Mouse (Mus musculus) embryonic facial prominence, embryonic 10.5 days (tissue): ENCODE measurements around the gene Ppid. TPM values are rescaled to one million over a fixed set of nuclear protein-coding genes. Genes with fewer than 3 reads are reported as not detected.

Source experiments
- DNase-seq: peaks from one replicate; pipeline ENCODE4 v3.0.0-alpha.2; 2017; ENCODE audit warnings: low spot score
- H3K27ac ChIP-seq: fragments of 300-500 bp; sonication (generic); replicated peaks from 2 replicates; pipeline ENCODE4 v1.5.1; 2016; ENCODE audit warnings: mild to moderate bottlenecking
- H3K27me3 ChIP-seq: fragments of 300-500 bp; sonication (generic); replicated peaks from 2 replicates; pipeline ENCODE4 v1.6.1; 2016; ENCODE audit warnings: low read depth, mild to moderate bottlenecking; ENCODE audit not compliant: poor library complexity, severe bottlenecking
- H3K36me3 ChIP-seq: fragments of 300-500 bp; sonication (generic); replicated peaks from 2 replicates; pipeline ENCODE4 v1.6.1; 2016; ENCODE audit warnings: mild to moderate bottlenecking, moderate library complexity
- H3K4me1 ChIP-seq: fragments of 300-500 bp; sonication (generic); 2 replicates; pipeline ENCODE4 v1.6.1; 2016
- H3K4me3 ChIP-seq: fragments of 300-500 bp; sonication (generic); 2 replicates; pipeline ENCODE4 v1.5.1; 2016; ENCODE audit warnings: mild to moderate bottlenecking, moderate library complexity
- H3K9me3 ChIP-seq: fragments of 300-500 bp; sonication (generic); 2 replicates; pipeline ENCODE4 v1.6.1; 2016; ENCODE audit warnings: mild to moderate bottlenecking
- WGBS: fragments of 180-500 bp; shearing (Covaris S2); methylation state at CpG from one replicate; pipeline ENCODE4 v1.1.7; 2016; 5-methylcytosine and 5-hydroxymethylcytosine counted together
- polyA plus RNA-seq: library from polyadenylated mRNA; unstranded; fragments of >200 nt; fragmentation: Nextera tagmentation; extraction: Ambion mirVana; gene quantifications from 2 replicates; pipeline ENCODE4 v1.2.1, GENCODE M21; 2016

Ppid gene
- polyA plus RNA-seq = 228 and 238 TPM in 2 replicates

DNA sequence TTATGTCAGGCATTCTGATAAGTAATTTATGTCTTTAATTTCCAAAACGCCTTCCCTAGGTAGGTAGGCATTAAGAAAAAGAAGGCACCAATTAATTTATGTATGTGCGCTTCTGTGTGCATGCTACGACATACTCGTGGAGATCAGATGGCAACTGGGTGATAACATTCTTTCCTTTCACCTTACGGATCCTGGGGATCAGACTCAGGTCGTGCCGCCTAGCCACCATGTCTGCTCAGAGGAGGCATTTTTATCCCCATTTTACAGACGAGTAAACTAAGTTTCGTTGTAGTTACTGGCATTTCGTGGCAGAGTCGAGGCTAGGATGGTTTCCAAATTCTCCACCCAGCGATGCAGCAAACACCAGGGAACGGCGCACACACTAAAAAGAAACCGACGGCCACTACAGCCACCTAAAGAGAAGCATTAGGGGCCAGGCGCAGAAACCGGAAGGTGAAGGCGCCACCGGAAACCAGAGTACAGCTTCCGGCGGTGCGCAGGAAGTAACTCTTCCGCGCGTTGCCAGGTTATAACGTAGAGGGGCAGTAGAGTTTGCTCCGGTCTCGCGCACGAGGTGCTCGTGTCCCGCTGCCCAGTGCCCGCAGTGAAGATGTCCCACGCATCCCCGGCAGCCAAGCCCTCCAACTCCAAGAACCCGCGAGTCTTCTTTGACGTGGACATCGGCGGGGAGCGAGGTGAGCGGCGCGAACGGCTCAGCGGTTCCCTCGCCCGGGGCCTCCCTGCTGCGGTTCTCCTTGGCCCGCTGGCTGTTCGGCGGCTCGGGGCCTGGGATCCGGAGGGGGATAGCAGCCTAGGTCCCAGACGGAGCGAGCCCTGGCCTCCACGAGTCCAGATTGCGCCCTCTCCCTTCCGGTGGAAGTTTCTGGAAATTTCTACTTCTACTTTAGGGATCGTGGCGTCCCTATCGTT lies at the start of gene Ppid:
Gene Ppid (plus strand): TSS at position 480 of the 930 bp plus-strand sequence.
- H3K9me3 ChIP-seq = no peaks in the 10 kb centered on the region
- H3K36me3 ChIP-seq = peaks cover 31% of the 10 kb centered on the region
- H3K27ac ChIP-seq = peak within 1 kb of the TSS; percentile 96
- no peaks in the 10 kb centered on the region for H3K27me3 ChIP-seq
- peak within 1 kb of the TSS; percentile 94 for H3K4me3 ChIP-seq
- 2% methylated on average over 63 of the region's 63 CpGs for WGBS
- peaks cover 11% of the 10 kb centered on the region for H3K4me1 ChIP-seq
- DNase-seq = peak; percentile 88

- H3K4me3 ChIP-seq = no peak overlapping the region
- no peak overlapping the region for H3K27ac ChIP-seq
- no peaks in the 10 kb centered on the region for H3K9me3 ChIP-seq
- DNase-seq = no peak
- peaks cover 5% of the 10 kb centered on the region; the same call in 1 of the 2 replicates for H3K36me3 ChIP-seq
- peaks cover 4% of the 10 kb centered on the region for H3K4me1 ChIP-seq
- H3K27me3 ChIP-seq = no peaks in the 10 kb centered on the region
- 36% methylated on average over 6 of the region's 6 CpGs for WGBS
Observed at GRCm38 (mm10) chr3:79542585-79542984, 48.6 kb upstream of the Ppid start.

DNA sequence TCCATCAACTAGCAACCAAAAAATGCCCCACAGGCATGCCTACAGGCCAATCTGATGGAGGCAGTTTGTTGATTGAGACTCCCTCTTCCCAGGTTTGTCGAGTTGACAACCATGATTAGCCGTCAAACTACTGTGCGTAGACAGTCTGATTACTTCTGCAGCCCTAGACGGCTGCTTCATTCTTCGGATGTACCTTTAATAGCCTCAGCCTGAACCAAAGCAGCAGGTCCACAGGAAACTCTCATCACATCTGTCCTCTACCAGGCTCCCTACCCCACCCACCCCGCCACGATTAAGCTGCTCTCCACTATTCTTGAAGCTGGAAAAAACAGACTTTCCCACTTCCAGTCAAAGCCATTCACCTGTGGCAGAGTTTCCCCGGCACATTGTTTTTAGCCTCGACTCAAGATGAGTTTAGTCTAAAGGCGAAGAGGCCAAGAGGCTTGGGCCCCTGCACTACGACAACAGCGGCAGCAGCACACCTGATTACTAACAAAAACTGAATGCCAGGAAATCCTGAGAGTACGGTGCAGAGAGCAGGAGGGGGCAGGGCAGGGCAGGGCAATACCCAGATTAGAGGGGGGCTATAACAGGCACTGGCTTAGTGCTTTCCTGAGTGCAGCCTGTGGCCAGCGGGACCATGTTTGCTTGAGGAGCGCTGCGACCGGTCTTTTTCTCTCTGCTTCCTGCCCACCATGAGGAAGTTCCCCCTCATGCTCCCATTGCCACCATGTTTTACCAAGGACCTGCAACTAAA lies 42.3 kb upstream of the Ppid start:
- no peaks in the 10 kb centered on the region for H3K9me3 ChIP-seq
- H3K36me3 ChIP-seq = peaks cover 4% of the 10 kb centered on the region; the same call in 1 of the 2 replicates
- WGBS = 83% methylated on average over 17 of the region's 17 CpGs
- H3K4me3 ChIP-seq = no peak overlapping the region
- no peak for DNase-seq
- H3K27ac ChIP-seq = no peak overlapping the region
- no peaks in the 10 kb centered on the region for H3K27me3 ChIP-seq
- H3K4me1 ChIP-seq = peaks cover 4% of the 10 kb centered on the region; the same call in 1 of the 2 replicates

GRCm38 (mm10) chr3:79549751-79550393 lies 41.3 kb upstream of the Ppid start:
- Histone ChIP-seq H3K27me3 (no peaks in the 10 kb centered on the region), H3K36me3 (peaks cover 3% of the 10 kb centered on the region; the same call in 1 of the 2 replicates), H3K4me3 (no peak overlapping the region), H3K27ac (no peak overlapping the region), H3K9me3 (no peaks in the 10 kb centered on the region), H3K4me1 (peaks cover 4% of the 10 kb centered on the region; the same call in 1 of the 2 replicates)
- 96% methylated on average over 8 of the region's 8 CpGs for WGBS
- DNase-seq = no peak

DNA sequence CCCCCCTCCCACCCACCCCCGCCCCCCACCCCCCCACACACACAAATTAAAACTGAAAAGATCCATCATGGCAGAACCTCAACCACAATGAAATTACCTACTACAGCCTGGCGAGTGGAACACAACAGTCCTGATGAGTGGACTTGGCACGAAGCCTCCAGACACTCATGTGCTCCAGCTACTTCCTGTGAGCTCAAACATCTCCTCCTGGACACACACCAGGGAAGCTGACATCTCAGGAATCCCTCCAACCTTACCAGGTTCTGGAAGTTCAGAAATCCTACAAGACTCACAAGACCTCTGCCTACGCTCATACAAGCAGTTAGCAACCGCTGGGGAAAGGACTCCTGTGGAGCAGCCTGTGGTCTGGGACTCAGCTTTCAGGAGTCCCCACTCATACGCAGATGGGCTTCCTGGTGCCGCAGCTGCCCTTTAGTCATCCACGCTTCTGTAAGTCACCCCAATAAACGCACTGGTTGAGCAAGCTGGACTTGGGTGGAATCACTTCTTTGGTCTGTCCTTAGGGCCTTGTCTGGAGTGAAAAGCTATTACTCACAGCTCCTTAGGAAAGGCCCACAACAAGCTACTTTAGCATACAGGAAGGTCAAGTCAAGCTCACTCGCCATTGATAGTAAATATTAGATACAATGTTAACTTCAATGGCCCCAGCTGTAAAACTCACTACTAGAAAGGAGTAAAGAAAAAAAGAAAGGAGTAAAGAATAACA lies 39.2 kb upstream of the Ppid start:
- peaks cover 4% of the 10 kb centered on the region; the same call in 1 of the 2 replicates for H3K4me1 ChIP-seq
- H3K4me3 ChIP-seq = no peak overlapping the region
- H3K9me3 ChIP-seq = no peaks in the 10 kb centered on the region
- 88% methylated on average over 10 of the region's 10 CpGs for WGBS
- no peaks in the 10 kb centered on the region for H3K27me3 ChIP-seq
- no peak for DNase-seq
- 0 out of 2 replicates have a peak, but pooled peaks cover 3% of the 10 kb centered on the region for H3K36me3 ChIP-seq
- H3K27ac ChIP-seq = no peak overlapping the region

DNA sequence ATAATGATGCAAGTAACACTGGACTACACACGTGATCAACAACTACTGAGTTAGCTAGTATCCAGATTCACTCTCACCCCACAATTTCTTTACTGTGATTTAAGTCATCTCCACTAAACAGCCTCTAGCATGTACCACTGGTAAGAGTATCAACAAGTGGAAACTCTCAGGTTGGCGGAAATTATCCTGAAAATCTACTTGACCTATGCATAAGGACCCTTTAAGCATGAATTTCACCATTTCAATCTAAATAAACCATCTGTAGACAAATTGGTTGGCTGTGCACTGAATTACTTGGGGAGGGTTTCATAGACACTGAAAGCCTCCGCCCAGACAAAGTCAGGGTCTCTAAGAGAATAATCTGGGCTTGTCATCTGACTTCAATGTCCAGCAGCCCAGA lies 37.4 kb upstream of the Ppid start:
- H3K27me3 ChIP-seq = no peaks in the 10 kb centered on the region
- peaks cover 4% of the 10 kb centered on the region; the same call in 1 of the 2 replicates for H3K4me1 ChIP-seq
- WGBS = 92% methylated on average over 3 of the region's 3 CpGs
- 0 out of 2 replicates have a peak, but pooled peaks cover 3% of the 10 kb centered on the region for H3K36me3 ChIP-seq
- H3K27ac ChIP-seq = no peak overlapping the region
- H3K9me3 ChIP-seq = no peaks in the 10 kb centered on the region
- no peak overlapping the region for H3K4me3 ChIP-seq
- DNase-seq = no peak

- no peak overlapping the region for H3K4me3 ChIP-seq
- H3K27me3 ChIP-seq = no peaks in the 10 kb centered on the region
- no peaks in the 10 kb centered on the region for H3K4me1 ChIP-seq
- 0 out of 2 replicates have a peak, but pooled peaks cover 3% of the 10 kb centered on the region for H3K36me3 ChIP-seq
- 90% methylated on average over 6 of the region's 6 CpGs for whole genome bisulfite sequencing
- H3K9me3 ChIP-seq = no peaks in the 10 kb centered on the region
- no peak overlapping the region for H3K27ac ChIP-seq
- no peak for DNase-seq
Observed at GRCm38 (mm10) chr3:79555061-79555460, 36.1 kb upstream of the Ppid start.

DNA sequence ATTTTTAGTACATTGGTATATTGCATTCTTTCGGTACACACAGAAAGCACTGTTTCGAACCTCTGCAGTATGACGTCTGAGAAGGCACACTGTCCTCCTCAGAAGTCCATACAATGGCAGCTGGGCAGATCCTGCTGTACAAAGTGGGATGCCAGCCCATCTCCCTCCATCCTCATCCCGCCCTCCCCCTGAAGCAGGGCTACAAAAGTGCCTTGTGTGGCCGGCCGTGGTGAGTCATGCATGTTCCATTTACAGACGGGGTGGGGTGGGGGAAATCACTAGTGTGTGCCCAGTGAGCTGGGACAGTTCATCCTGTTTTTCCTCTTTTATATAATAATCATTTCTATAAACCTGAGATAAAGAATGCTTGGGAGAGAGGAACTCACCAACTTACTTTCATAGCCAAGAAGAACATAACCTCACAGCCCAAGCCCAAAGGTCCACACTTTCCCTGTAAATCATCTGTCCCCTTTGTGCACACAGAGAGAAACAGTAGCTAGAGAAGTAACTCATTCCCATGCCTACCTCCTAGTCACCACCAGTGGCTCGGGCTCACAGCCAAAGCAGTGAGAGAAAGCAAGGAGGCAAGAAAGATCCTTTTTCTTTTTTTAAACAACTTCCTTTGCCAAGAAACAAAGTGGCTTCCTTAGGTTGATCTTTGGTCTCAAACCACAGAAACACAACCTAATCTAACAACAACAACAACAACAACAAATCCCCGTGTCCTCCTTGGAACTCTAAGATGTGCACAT lies 31.9 kb upstream of the Ppid start:
- Histone ChIP-seq H3K27ac (no peak overlapping the region), H3K9me3 (no peaks in the 10 kb centered on the region), H3K4me1 (no peaks in the 10 kb centered on the region), H3K27me3 (no peaks in the 10 kb centered on the region), H3K36me3 (no peaks in the 10 kb centered on the region), H3K4me3 (no peak overlapping the region)
- DNase-seq = no peak
- 82% methylated on average over 9 of the region's 9 CpGs for WGBS

GRCm38 (mm10) chr3:79559773-79560045 lies 31.4 kb upstream of the Ppid start:
- 91% methylated on average over 5 of the region's 5 CpGs for WGBS

DNA sequence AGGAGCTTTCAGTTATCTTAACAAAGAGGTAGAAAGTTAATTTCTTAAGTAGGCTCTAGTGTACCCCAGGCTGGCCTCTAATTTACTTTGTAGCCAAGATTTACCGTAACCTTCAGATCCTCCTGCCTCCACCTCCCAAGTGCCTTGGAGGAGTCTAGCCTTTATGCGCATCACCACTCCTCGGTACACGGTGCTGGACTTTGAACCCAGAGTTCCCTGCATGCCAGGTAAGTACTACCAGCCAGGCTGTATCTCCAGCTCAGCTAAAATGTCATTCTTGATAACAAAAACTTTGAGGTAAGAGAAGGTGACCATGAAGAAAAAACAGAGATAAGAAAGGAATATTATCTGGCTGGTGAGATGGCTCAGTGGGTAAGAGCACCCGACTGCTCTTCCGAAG lies 30.6 kb upstream of the Ppid start:
- Histone ChIP-seq H3K27me3 (no peaks in the 10 kb centered on the region), H3K9me3 (no peaks in the 10 kb centered on the region), H3K27ac (no peak overlapping the region), H3K36me3 (no peaks in the 10 kb centered on the region), H3K4me3 (no peak overlapping the region), H3K4me1 (no peaks in the 10 kb centered on the region)
- 97% methylated on average over 6 of the region's 6 CpGs for WGBS
- DNase-seq = no peak

More at GRCm38 (mm10) chr3:79559773-79560045, 31.4 kb upstream of the Ppid start:
- H3K27me3 ChIP-seq = no peaks in the 10 kb centered on the region
- H3K4me3 ChIP-seq = no peak overlapping the region
- no peaks in the 10 kb centered on the region for H3K4me1 ChIP-seq
- H3K27ac ChIP-seq = no peak overlapping the region
- no peaks in the 10 kb centered on the region for H3K9me3 ChIP-seq
- no peaks in the 10 kb centered on the region for H3K36me3 ChIP-seq
- no peak for DNase-seq
